Mouse (Mus musculus) cerebellum, adult 2 months (tissue): Measurements from ENCODE around the gene Tmem14c.

Source experiments
- CTCF ChIP-seq: fragments of 200-500 bp; IDR thresholded peaks from 2 replicates; pipeline ENCODE4 v1.5.1; 2011; ENCODE audit warnings: low read depth, mild to moderate bottlenecking, control low read depth, low read length, moderate library complexity, borderline replicate concordance; ENCODE audit not compliant: insufficient read depth
- POLR2A ChIP-seq: fragments of 200-500 bp; IDR thresholded peaks from 2 replicates; pipeline ENCODE4 v1.6.1; 2011; ENCODE audit warnings: low read length, control low read depth, borderline replicate concordance; ENCODE audit not compliant: insufficient read depth

DNA sequence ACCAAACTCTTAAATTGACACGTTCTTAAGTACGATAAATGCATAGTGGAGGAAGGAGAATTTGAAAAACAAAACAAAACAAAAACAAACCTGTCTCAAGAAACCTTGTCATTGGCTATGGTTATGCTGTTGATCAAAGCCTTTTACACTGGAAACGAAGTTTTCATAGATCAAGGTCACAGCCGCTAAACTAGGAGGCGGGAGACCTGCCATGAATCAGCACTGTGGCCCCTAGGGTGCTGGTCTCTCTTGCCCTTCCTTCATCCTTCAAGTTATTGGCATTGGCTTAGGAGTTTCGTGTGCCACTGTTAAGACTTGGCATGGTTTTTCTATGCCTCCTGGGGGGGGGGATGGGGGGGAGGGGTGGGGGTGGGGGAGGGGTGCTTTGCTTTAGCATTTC, 5.5 kb downstream of the Tmem14c start:
- TF ChIP-seq CTCF, result no peak
- no peak for TF ChIP-seq POLR2A
